Mouse (Mus musculus): ENCODE results near the gene Anxa8. TPM values are rescaled to one million over a fixed set of nuclear protein-coding genes. Genes with fewer than 3 reads are reported as not detected.

Anxa8 gene
- polyA plus RNA-seq, 1 experiment from 2014 or later = 34.6 TPM

DNA sequence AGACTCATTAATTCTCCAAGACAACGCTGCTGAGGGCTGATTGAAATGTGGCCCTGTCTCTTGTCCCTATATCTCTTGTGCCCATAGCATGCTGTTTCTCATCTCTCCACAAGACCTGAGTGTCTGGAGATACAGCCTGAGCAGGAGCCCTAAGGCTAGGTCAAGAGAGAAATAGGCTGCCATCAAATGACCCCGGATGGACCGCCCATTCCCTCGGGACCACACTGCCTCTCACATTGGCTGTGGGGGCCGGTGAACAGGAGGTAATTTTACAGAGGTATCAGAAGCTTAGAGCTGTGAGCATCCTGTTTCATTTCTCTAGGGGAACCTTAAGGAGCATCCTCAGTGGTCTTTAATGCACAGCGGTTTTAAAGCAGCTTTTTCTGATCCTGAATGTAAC is 45.4 kb downstream of the Anxa8 start:
- H3K4me3 ChIP-seq (ENCODE audit: low read depth, low read length) = no peak overlapping the region
- H3K4me2 ChIP-seq (ENCODE audit: low read depth, low read length) = no peak overlapping the region
- no peaks in the 10 kb centered on the region for H3K27me3 ChIP-seq (replicated peaks; ENCODE audit: control insufficient read depth, insufficient read depth, low read length)
- H3K9me3 ChIP-seq (ENCODE audit: control insufficient read depth, low read length) = no peaks in the 10 kb centered on the region
- ATAC-seq (ENCODE audit: low read depth) (no peak), DNase-seq (ENCODE audit: low spot score) (no peak)
- no peaks in the 10 kb centered on the region for H3K4me1 ChIP-seq (ENCODE audit: control insufficient read depth, insufficient read depth, low read length)
- WGBS = 59% methylated on average over 6 of the region's 6 CpGs
- no peak overlapping the region for H3K9ac ChIP-seq (ENCODE audit: low read depth, low read length)
- no peaks in the 10 kb centered on the region for H3K36me3 ChIP-seq (ENCODE audit: control insufficient read depth, insufficient read depth, low read length)
- no peak overlapping the region for H3K27ac ChIP-seq (replicated peaks; ENCODE audit: low read depth, low read length)

DNA sequence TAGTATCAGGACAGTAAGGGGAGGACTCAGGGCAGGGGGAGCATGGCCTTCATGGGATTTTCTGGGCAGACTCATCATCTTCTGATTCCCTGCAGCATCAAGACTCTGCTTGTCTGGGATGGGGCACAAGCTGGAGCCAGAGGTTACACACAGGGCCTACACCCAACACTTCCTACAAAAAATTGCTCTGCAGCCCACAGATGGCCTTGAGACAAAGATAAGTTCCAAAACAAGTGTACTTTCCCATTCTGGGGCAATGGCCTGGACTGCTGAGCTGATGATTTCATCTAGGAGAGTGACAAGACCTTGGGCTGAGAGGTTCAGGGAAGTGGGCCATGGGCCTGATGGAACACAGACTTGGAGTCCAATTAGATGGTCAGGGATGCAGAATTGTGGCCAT is 49.6 kb downstream of the Anxa8 start:
- no peaks in the 10 kb centered on the region for H3K4me1 ChIP-seq (ENCODE audit: control insufficient read depth, insufficient read depth, low read length)
- no peak overlapping the region for H3K27ac ChIP-seq (replicated peaks; ENCODE audit: low read depth, low read length)
- H3K27me3 ChIP-seq (replicated peaks; ENCODE audit: control insufficient read depth, insufficient read depth, low read length) = no peaks in the 10 kb centered on the region
- H3K4me2 ChIP-seq (ENCODE audit: low read depth, low read length) = no peak overlapping the region
- no peaks in the 10 kb centered on the region for H3K9me3 ChIP-seq (ENCODE audit: control insufficient read depth, low read length)
- DNase-seq (ENCODE audit: low spot score) (no peak), ATAC-seq (ENCODE audit: low read depth) (no peak)
- H3K4me3 ChIP-seq (ENCODE audit: low read depth, low read length) = no peak overlapping the region
- H3K36me3 ChIP-seq (ENCODE audit: control insufficient read depth, insufficient read depth, low read length) = no peaks in the 10 kb centered on the region
- H3K9ac ChIP-seq (ENCODE audit: low read depth, low read length) = no peak overlapping the region

DNA sequence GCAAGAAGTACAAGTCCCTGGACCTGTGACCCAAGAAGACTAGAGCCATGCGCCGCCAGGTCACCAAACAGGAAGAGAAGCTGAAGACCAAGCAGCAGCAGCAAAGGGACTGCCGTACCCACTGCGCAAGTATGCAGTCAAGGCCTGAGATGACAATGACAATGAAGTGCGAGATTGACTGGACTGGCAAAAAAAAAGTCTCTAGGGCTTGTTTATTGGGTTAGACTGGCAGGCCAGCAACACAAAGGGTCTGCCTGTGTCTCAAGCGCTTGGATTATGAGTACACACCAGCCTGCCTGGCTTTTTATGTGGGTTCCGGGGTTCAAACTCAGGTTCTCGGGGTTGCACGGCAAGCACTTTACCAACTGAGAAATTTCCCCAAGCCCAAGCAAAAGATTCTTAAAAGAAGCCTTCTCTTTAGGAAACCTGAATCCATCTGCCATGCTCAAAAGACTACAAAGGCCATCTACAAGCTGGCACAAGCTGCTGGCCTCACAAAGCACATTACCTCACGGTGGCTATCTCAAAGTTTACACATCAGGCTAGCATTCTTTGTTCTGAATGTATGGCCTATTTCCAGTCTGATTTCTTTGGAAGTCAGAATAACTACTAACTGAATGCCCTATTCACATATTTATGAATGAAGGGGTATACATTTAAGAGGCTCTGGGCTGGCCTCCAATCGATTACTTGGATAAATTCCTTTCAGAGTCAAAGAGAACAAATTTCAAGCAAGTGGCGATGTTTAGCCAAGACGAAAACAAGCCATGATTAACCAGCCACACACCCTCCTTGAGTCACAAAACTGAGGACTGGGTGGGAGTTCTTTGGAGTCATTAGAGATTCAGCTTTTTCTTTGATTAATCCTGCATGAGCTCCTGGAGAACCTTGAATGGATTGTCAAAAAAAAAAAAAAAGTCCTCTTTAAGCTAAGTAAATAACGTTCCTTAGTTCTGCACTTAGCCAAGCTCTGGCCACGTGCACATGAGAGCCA is 54.2 kb downstream of the Anxa8 start:
- H3K36me3 ChIP-seq (ENCODE audit: control insufficient read depth, insufficient read depth, low read length) = no peaks in the 10 kb centered on the region

DNA sequence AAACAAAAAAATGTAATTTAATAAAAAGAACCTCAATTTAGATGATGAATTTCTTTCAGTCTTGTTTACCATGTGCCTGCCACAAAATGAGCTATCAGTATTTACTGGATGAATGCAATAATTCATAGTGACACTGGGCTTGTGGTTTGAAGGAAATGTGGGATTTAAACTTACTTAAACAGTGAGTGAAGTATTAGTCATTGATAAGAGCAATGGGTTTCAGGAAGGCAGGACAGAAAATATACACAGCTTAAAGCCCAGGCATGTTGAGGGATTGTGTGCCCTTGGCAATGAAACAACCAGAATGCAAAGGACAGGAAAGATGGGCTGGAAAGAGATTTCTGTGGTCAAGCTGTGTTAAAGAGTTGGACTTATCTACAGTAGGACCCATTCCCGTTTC is 56.5 kb downstream of the Anxa8 start:
- no peak overlapping the region for H3K27ac ChIP-seq (replicated peaks; ENCODE audit: low read depth, low read length)
- H3K4me2 ChIP-seq (ENCODE audit: low read depth, low read length) = no peak overlapping the region
- DNase-seq (ENCODE audit: low spot score) = no peak
- no peak for ATAC-seq (ENCODE audit: low read depth)
- H3K27me3 ChIP-seq (replicated peaks; ENCODE audit: control insufficient read depth, insufficient read depth, low read length) = no peaks in the 10 kb centered on the region
- no peak overlapping the region for H3K4me3 ChIP-seq (ENCODE audit: low read depth, low read length)
- no peak overlapping the region for H3K9ac ChIP-seq (ENCODE audit: low read depth, low read length)
- WGBS = 73% methylated on average over 1 of the region's 1 CpGs
- no peaks in the 10 kb centered on the region for H3K4me1 ChIP-seq (ENCODE audit: control insufficient read depth, insufficient read depth, low read length)
- H3K36me3 ChIP-seq (ENCODE audit: control insufficient read depth, insufficient read depth, low read length) = no peaks in the 10 kb centered on the region
- H3K9me3 ChIP-seq (ENCODE audit: control insufficient read depth, low read length) = no peaks in the 10 kb centered on the region

More for the DNA sequence above, 54.2 kb downstream of the Anxa8 start:
- Histone ChIP-seq H3K4me1 (ENCODE audit: control insufficient read depth, insufficient read depth, low read length) (no peaks in the 10 kb centered on the region), H3K4me3 (ENCODE audit: low read depth, low read length) (no peak overlapping the region), H3K27me3 (replicated peaks; ENCODE audit: control insufficient read depth, insufficient read depth, low read length) (no peaks in the 10 kb centered on the region), H3K4me2 (ENCODE audit: low read depth, low read length) (no peak overlapping the region), H3K27ac (replicated peaks; ENCODE audit: low read depth, low read length) (no peak overlapping the region), H3K9ac (ENCODE audit: low read depth, low read length) (no peak overlapping the region), H3K9me3 (ENCODE audit: control insufficient read depth, low read length) (no peaks in the 10 kb centered on the region)
- no peak for ATAC-seq (ENCODE audit: low read depth)
- DNase-seq (ENCODE audit: low spot score) = peak; percentile 33
- 75% methylated on average over 15 of the region's 15 CpGs for WGBS

DNA sequence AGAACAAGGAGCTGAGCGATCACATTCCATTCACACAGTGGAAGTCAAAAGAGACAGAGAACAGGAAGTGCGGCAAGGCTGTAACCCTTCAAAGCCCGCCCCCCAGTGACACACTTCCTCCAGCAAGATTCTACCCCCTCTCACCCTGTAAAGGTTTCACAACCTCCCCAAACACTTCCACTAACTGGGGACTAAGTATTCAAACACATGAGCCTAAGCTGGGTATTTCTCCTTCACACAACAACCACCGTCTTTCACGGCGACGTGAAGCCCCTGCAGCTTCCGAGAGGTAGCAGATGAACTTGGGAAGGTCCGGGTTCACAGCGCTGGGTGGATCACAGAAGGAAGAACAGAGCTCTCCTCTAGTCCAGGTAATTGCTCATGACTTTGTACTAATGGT is 57.1 kb downstream of the Anxa8 start:
- H3K4me1 ChIP-seq (ENCODE audit: control insufficient read depth, insufficient read depth, low read length) = no peaks in the 10 kb centered on the region
- ATAC-seq (ENCODE audit: low read depth) = no peak
- no peaks in the 10 kb centered on the region for H3K36me3 ChIP-seq (ENCODE audit: control insufficient read depth, insufficient read depth, low read length)
- no peak overlapping the region for H3K27ac ChIP-seq (replicated peaks; ENCODE audit: low read depth, low read length)
- no peaks in the 10 kb centered on the region for H3K27me3 ChIP-seq (replicated peaks; ENCODE audit: control insufficient read depth, insufficient read depth, low read length)
- no peak overlapping the region for H3K4me2 ChIP-seq (ENCODE audit: low read depth, low read length)
- WGBS = 91% methylated on average over 10 of the region's 10 CpGs
- H3K4me3 ChIP-seq (ENCODE audit: low read depth, low read length) = no peak overlapping the region
- no peaks in the 10 kb centered on the region for H3K9me3 ChIP-seq (ENCODE audit: control insufficient read depth, low read length)
- DNase-seq (ENCODE audit: low spot score) = no peak
- no peak overlapping the region for H3K9ac ChIP-seq (ENCODE audit: low read depth, low read length)

Other genes starting within 250 kb of the Anxa8 start
- 34.2 and 35.8 TPM in 2 replicates for gene Gdf10, start 162.4 kb upstream of the Anxa8 start, polyA plus RNA-seq (2014; fragmentation: Nextera tagmentation; extraction: Ambion mirVana)
- gene Gdf2, start 144.9 kb upstream of the Anxa8 start, polyA plus RNA-seq (2014; fragmentation: Nextera tagmentation; extraction: Ambion mirVana) = not detected in 2 replicates
- not detected in 2 replicates for gene Rbp3, start 132.0 kb upstream of the Anxa8 start, polyA plus RNA-seq (2014; fragmentation: Nextera tagmentation; extraction: Ambion mirVana)
- 0.13 and 0.14 TPM in 2 replicates for gene Zfp488, start 107.2 kb upstream of the Anxa8 start, polyA plus RNA-seq (2014; fragmentation: Nextera tagmentation; extraction: Ambion mirVana)
- gene Gm30083, start 70.8 kb upstream of the Anxa8 start, polyA plus RNA-seq (2014; fragmentation: Nextera tagmentation; extraction: Ambion mirVana) = not detected in 2 replicates
- gene Gm5460, start 69.2 kb upstream of the Anxa8 start, polyA plus RNA-seq (2014; fragmentation: Nextera tagmentation; extraction: Ambion mirVana) = not detected in 2 replicates
- not detected in 2 replicates for gene Antxrl, start 33.3 kb upstream of the Anxa8 start, polyA plus RNA-seq (2014; fragmentation: Nextera tagmentation; extraction: Ambion mirVana)
- gene A630023A22Rik, start 16.8 kb downstream of the Anxa8 start, polyA plus RNA-seq (2014; fragmentation: Nextera tagmentation; extraction: Ambion mirVana) = not detected in 2 replicates
- gene Npy4r, start 66.5 kb downstream of the Anxa8 start, polyA plus RNA-seq (2014; fragmentation: Nextera tagmentation; extraction: Ambion mirVana) = 0.26 TPM in 1 of 2 replicates, not detected in the other
- gene Gprin2, start 115.7 kb downstream of the Anxa8 start, polyA plus RNA-seq (2014; fragmentation: Nextera tagmentation; extraction: Ambion mirVana) = 0.84 and 1.1 TPM in 2 replicates
- 0.25 and 0.60 TPM in 2 replicates for gene Syt15, start 133.6 kb downstream of the Anxa8 start, polyA plus RNA-seq (2014; fragmentation: Nextera tagmentation; extraction: Ambion mirVana)
- 9.8 and 13.5 TPM in 2 replicates for gene Shld2, start 224.5 kb downstream of the Anxa8 start, polyA plus RNA-seq (2014; fragmentation: Nextera tagmentation; extraction: Ambion mirVana)
- 72.7 and 78.6 TPM in 2 replicates for gene Glud1, start 224.7 kb downstream of the Anxa8 start, polyA plus RNA-seq (2014; fragmentation: Nextera tagmentation; extraction: Ambion mirVana)